Mouse (Mus musculus) ES-CJ7 (cell line): Measurements from ENCODE around the gene Prdx6.

Experiments
- DNase-seq: peaks from one replicate; pipeline ENCODE4 v3.0.0; 2011; ENCODE audit warnings: low read depth, low spot score

The Prdx6 gene

DNA sequence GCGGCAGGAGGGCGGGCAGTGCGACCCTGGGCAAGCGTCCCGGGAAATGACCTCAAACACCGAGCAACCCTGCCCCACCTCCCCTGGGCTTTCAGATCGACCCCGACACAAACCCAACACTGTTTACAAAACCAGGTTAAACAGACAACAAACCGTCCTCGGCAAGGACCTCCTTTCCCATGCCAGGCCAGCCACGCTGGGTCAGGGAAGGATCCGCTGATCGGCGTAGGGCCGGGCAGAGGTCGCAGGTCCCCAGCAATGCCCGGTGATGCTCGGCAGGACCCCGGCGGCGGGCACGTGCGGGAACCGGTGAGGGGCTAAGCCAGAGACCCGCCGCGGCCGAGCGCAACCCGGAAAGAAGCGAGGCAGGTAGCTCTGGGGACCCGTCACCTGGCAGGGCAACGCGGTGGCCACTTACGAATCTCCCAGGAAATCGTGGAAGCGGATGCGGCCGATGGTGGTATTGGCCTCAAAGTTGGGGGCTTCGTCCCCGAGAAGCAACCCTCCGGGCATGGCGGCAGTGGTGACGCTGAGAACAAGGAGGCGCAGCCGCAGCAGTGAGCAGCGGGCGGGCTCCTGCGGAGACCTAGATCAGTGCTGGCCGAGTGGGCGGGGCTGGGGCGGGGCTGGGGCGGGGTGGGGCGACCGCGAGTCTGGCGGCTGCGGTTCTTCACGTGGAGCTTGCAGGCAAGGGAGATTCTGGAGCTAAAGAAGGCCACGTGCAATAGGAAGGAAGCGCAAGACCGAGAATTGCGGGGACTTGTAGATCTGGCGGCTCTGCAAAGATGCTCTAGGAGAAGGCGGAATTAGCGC is at the start of gene Prdx6:
Prdx6 (minus strand) TSS at position 616 of the 813 bp plus-strand sequence.
- peak; percentile 88 for DNase-seq

DNA sequence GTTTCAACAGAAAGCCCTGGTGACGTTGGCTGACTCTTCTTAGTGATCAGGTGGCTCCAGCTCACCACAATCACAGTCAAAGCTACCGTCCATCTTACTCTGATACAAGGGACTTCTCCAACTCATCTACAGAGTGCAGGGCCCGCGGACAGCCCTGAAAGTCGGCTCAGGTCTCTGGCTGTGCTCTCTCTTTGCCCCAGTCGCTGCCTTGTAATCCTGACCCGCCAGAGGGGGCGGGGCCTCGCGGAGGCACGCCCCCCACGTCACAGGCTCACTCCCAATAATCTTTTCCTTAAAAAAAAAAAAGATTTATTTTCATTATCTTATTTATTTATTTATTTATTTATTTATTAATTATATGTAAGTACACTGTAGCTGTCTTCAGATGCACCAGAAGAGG is 37.2 kb upstream of the Prdx6 start:
- DNase-seq = no peak

DNA sequence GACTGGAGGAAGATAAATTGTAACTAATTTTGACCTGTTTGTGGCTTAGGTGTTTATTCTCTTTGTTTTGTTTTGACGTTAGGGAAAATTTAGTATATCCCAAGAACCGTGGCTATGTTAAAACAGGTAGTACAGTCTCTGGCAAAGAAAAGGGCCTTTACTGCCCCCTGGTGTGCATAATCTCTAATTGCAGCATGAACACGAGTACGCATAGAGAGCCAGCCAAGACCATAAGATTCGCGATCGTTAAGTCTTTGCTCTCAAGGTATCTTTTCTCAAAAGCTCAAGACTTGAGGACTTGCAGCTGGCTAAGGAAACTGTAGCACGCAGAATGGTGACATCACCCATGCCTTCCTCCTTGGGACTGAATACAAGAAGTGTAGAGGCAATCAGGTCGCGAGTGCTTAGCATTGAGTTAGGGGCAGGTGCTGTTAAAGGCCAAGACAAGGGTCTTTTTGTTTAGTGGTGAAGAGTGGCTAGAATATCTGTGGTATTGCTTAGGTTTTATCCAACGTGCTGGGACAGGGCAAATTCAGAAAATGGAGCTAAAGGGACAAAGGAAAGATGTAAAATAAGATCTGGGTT is 35.8 kb upstream of the Prdx6 start:
- DNase-seq = peak; percentile 84

DNA sequence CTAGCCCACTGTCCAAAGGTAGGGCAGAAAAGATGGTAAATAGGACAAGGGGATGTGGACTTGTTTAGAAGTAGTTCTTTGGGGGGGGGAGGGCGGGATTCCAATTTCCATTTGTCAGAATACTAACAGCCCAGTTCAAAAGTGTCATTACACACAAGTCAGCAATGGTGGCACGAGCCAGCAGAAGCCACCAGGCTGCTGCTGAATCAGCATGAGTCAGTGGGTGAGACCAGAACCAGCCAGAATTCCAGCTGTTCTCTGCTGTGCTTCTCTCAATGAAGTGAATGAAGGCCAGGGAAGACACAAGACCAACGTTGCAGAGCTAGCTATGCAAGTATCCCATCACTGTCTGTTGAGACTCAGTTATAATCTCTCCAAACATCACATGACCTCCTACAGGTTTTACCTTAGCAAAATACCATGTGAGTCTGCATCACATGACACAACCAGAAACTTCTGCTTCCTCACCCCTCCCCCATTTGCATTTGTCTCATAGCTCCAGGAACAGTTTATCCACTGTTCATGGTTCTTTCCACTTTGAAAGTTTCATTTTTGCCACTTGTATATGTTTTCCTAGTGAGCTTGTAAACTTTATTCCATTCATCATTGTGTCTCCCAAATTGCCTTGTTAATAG is 30.2 kb upstream of the Prdx6 start:
- DNase-seq = no peak

DNA sequence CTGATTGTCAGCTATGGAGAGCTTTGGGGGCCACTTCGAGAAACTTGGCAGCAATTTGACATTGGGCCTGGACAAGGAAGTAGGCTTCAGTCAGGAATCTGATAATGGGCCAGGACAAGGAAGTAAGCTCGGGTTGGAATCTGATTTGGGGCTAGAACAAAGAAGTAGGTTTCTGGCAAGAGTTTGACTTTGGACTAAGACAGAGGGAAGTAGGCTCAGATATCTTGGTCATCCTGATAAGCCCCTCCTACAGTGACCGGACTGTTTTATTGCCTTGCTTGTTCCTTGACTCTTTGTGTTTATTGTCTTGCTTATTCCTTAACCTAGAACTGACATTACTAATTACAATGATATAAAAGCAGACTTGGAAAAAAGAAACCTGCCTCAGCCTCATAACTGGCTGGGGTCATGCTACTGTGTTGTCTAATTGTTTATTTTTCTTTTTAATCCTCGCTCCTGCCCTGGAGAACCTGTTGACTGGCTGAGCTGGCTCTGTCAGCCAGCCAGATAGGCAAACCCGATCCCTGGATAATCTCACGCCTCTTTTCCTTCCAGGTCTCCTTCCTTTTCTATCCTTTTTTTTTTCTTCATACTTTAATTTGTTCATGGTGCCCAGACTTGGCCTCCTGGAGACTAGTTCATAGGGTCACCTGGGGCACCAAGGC is 28.4 kb upstream of the Prdx6 start:
- no peak for DNase-seq

DNA sequence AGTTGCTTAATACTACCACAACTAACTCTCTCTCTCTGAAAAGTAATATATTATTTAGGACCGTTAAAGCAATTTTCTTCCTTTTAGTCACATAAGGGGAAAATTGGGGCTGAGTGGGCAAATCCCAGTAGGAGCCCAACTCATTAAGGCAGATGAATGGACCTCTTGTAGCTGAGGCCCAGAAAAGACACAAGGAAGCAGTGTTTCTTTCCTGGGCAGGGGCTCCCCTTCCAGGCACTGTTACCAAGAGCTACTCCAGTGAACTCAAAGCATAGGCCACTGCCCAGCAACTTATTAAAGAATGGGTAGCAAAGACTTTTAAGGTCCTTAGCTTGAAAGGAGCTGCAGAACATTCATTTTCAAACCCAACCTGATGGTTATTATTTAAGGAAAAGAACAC is 22.5 kb upstream of the Prdx6 start:
- DNase-seq = no peak

DNA sequence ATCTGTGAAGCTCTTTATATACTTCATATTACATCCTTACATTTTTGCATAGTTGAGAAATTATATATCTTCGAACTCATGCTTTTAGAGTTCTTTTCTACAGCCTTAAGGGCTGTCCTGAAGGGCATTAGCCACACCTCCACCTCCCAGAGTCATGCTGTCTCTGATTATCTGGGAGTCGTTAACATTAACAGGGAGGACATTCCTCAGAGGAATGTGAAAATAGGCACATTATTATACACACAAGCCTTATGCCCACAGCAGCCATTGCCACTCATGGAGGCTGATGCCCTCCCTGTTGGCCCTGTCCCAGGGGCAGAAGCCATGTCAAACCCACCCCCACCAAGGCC is 20.4 kb upstream of the Prdx6 start:
- DNase-seq = no peak

DNA sequence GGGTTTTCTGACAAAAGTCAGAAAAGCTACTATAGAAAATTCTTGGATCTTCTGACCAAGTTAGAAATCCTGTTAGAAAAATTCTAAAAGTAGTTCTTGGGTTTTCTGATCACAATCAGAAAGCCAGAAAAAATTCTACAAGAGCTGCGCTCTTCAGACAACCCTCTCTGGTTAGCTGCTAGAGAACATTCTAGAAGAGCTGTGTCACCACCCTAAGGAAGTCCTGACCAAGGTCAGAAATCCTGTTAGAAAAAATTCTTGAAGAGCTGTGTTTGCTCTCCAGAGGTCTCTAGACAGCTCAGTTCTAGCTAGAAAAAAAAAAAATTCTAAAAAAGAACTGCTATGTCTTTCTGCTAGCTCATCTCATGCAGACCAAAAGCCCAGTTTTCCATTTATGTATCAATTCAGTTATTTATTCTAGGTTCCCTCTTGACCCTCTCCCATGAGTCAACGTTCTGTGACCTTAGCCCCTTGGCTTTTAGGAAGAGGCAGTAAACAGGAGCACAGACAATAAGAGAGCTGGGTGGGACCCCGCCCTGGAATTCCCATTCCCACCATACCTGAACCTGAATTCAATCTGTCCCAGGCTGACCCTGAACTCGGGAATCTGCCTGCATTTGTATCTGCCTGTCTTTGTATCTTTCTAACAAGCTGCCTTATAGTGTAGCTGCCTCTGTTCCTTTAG is 19.9 kb upstream of the Prdx6 start:
- peak; percentile 73 for DNase-seq

DNA sequence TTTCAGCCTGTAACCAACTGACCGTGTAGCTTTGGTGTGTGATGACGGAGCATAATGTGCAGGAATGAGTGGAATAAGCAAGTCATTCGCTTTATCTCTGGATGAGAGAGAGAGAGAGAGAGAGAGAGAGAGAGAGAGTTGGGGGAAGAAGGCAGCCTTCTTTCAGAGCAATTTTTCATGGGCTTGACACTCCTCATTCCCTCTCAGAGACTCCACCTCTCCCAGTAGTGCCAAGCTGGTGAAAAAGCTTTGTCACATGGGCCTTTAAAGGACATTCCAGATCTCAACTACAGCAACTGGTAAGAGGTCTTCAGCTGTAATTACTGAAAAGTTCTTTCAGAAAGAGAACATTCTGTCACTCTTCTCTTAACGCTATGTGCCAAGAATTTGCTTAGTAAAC is 18.3 kb upstream of the Prdx6 start:
- DNase-seq = no peak

DNA sequence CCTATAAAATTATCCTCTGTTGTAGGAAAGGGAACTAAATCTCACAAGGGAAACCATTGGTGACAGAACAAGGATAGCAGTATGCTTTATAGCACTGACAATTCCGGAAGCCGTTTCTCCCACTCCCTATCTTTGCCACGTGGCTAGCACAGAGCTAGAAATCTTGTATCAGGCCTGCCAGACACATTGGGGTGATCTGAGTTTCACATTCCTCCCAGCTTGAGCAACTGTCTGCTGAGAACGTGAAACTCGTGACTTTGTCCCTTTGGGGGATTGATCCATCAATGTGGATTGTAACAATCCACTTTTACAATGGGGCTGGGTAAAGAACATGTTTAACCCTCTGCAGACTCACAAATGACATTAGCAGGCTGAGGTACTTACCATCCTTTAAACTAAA is 17.9 kb upstream of the Prdx6 start:
- DNase-seq = no peak

DNA sequence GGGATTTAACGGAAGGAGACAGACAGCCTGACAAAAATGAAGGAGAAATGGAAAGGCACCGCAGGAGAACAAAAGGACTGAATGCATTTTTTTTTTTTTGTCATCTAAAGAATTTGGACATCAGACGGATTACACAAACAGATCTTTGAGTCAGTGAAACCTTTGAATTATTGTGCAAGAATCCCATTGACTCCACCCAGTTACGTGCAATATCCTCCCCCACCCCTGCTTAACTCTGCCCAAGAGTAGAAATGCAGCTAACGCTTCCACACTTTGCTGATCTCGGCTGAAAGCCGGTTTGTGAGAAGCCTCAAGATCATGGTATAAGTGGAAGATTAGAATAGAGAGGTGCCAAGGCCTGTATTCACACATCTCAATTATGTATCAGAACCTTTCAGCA is 17.1 kb upstream of the Prdx6 start:
- no peak for DNase-seq

DNA sequence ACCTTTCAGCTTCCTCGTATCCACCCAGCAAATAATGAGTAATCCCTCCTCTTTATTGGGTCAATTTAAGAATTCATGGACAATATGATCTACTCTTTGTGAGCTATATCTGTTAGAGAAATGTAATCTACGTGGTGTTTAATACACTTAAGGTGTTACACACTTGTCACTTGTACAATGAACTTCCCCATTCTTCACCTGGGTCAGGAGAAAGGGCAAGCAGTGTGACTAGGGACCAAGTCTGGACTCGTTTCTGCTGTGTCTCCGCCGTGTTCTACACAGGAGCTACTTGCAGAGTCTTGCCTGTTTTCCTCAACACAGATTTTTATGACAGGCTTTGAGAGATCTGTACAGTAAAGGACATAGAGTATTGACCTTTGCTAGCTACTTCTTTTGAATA is 13.9 kb upstream of the Prdx6 start:
- no peak for DNase-seq

DNA sequence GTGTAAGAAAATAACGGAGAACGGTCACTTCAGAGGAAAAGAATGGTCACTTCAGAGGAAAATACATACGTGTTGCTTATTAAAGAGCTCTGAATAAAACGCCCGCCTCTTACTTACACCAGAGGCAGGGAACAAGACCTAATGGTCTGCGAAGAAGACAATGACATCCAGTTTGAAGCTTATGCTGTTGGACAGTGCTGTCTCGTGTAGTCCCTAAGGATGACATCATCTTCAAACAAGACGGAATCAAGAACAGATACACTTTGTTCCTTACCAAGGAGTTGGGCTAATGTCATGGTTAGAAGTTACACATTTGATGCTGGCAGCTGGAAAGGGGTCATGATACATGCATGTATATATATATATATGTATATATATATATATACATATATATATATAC is 12.6 kb upstream of the Prdx6 start:
- DNase-seq = no peak

DNA sequence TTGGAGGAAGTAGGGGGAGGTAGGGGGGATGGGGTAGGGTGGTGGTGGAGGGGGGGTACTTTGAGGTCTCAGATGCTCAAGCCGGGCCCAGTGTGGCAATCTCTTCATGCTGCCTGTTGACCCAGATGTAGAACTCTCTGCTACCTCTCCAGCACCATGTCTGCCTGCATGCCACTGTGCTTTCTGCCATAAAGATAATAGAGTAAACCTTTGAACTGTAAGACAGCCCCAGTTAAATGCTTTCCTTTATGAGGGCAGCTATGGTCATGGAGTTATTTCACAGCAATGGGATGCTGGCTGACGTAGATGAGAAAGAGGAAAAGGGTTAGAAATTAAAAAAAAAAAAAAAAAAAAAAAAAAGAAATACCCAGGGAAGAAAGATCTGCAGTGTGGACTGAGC is 11.5 kb upstream of the Prdx6 start:
- no peak for DNase-seq

DNA sequence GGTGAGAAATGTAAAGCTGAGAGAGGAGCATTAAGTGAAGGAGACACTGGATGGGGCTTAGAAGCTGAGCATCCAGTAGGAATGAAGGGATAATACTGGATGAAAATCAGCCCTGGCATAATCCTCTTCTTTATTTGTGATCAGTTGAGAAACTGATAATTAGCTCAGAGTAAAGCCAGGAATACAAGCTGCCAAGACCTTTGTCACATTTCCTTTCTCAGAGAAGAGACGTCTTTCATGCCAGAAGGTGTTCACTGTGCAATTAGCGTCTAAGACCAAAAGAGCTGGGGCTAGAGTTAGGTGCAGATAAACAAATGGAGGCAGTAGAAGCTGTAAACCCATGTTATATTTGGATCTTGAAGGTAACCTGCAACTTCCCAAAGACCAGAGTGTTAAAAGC is 9.7 kb upstream of the Prdx6 start:
- DNase-seq = no peak

DNA sequence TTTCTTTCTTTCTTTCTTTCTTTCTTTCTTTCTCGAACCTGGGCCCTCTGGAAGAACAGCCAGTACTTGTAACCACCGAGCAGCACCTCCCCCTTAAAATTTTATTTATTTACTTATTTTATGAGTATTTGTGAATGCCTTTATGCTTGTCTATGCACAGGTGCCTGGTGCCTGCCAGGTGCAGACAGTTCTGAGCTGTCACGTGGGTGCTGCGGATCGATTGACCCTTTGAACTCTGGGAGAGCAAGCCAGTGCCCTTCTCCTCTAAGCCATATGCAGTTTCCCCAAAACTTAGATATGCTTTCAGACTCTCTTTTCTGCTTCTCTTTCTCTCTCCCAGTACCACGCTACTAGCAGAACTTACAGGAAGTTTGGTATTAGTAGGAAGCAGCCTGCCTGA is 8.1 kb upstream of the Prdx6 start:
- DNase-seq = no peak

DNA sequence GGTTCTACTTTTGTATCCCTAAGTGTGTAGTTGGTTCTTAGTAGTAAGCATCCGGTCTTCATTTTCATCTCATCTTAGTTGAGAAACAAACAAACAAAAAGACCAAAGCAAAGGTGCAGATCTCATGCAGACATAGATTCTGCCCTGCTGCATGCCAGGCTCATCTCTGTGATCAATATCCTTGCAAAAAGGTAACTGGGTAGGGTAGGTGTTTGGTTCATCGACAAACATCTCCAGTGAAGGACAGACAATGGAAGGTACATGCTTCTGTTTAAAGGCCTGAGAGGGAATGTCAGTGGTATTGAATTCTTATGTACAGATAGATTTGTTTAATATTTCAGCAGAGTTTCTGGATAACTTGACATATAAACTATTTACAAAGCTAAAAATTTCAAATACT is 7.3 kb upstream of the Prdx6 start:
- no peak for DNase-seq

DNA sequence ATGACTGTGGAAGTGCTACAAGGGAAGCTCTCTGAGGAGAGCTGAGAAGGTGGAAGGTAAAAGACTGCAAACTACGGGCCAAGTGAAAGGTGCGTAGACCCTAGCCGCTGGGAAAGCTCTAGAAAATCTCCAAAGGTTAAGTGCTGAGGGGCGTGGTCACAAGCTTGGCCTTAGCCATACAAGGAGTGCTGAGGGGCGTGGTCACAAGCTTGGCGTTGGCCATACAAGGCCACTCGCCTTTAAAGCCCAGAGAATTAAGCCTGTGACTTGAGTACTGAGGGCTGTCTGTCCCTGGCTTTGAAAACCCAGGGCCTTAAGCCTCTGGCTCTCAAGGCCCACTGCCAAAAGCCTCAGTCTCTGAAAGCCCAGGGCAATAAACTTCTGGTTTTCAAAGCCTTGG is 5.9 kb upstream of the Prdx6 start:
- peak; percentile 83 for DNase-seq

DNA sequence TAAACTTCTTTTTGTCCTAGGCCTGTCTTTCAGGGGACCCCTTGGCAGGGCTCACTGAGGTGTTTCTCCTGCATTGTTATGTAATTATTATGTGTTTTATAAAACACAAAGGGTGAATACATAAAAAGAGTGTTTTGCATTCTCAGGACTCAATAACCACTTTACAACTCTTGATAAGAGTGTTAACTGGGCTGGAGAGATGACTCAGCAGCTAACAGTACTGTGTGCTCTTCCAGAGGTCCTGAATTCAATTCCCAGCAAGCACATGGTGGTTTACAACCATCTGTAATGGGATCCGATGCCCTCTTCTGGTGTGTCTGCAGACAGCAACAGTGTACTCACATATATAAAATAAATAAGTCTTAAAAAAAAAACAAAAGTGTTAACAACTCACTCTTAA is 3.3 kb upstream of the Prdx6 start:
- peak; percentile 45 for DNase-seq

DNA sequence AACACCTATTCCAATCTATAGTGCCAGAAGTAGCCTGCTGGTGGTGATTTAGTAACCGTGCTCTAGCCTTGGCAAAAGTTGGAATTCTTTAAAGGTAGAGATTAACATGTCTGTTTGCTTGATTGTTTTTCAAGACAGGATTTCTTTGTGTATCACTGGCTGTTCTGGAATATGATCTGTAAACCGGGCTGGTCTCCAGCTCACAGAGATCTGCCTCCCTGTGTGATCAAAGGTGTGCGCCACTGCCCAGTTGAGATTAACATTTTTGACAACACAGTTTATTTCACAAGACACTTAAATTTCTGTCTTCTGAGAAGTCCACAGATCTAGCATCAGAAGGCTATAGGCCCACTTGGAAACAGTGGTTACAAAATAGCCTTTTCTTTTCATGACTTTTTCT is 1.9 kb upstream of the Prdx6 start:
- no peak for DNase-seq

DNA sequence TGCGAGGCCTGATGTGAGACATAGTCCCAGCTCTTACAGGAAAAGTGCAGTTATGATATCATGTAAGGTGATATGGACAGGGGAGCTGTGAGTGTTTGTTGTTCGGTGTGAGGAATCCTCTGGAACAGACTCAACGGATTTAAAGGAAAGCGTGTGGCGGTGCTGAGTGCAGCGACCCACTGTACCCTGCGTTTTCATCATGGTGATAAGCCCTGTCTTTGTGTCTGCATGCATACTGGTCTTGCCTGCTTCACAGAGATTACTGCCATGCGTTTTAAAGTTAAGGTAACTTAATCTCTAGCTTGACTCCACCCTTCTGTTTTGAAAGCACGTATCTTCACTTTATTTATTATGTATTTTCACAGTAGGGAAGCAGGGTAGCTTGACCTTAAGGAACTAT is 1.3 kb upstream of the Prdx6 start:
- no peak for DNase-seq
